Mouse (Mus musculus) 416B (cell line): ENCODE data around the gene Emcn.

ENCODE experiments used
- DNase-seq: peaks from one replicate; pipeline ENCODE4 v3.0.0; 2011; ENCODE audit warnings: low read depth

Gene Emcn

GRCm38 (mm10) chr3:137340938-137341337 lies at the start of gene Emcn:
Gene Emcn (plus strand): TSS chr3:137341067.
- DNase-seq: no peak

- peak; percentile 84 for DNase-seq
Measured at GRCm38 (mm10) chr3:137293174-137293591, 47.7 kb upstream of the Emcn start.

- no peak for DNase-seq
Measured at GRCm38 (mm10) chr3:137298230-137298629, 42.6 kb upstream of the Emcn start.

- peak; percentile 13 for DNase-seq
Measured at GRCm38 (mm10) chr3:137300210-137300609, 40.7 kb upstream of the Emcn start.

- DNase-seq: peak; percentile 41
Measured at GRCm38 (mm10) chr3:137301195-137301594, 39.7 kb upstream of the Emcn start.

- DNase-seq: no peak
Measured at GRCm38 (mm10) chr3:137302804-137303203, 38.1 kb upstream of the Emcn start.

- no peak for DNase-seq
Measured at GRCm38 (mm10) chr3:137309959-137310358, 30.9 kb upstream of the Emcn start.

- no peak for DNase-seq
Measured at GRCm38 (mm10) chr3:137312540-137312939, 28.3 kb upstream of the Emcn start.

- no peak for DNase-seq
Measured at GRCm38 (mm10) chr3:137313775-137314362, 27.0 kb upstream of the Emcn start.

GRCm38 (mm10) chr3:137318371-137318770 lies 22.5 kb upstream of the Emcn start:
- no peak for DNase-seq

GRCm38 (mm10) chr3:137319950-137320349 lies 20.9 kb upstream of the Emcn start:
- peak; percentile 80 for DNase-seq

GRCm38 (mm10) chr3:137322304-137322703 lies 18.6 kb upstream of the Emcn start:
- no peak for DNase-seq

GRCm38 (mm10) chr3:137329898-137330297 lies 11.0 kb upstream of the Emcn start:
- DNase-seq: no peak

- no peak for DNase-seq
Measured at GRCm38 (mm10) chr3:137330950-137331349, 9.9 kb upstream of the Emcn start.

- DNase-seq: no peak
Measured at GRCm38 (mm10) chr3:137332531-137332930, 8.3 kb upstream of the Emcn start.

GRCm38 (mm10) chr3:137335957-137336356 lies 4.9 kb upstream of the Emcn start:
- no peak for DNase-seq

- no peak for DNase-seq
Measured at GRCm38 (mm10) chr3:137343446-137343845, 2.6 kb downstream of the Emcn start.

GRCm38 (mm10) chr3:137351882-137352281 lies 11.0 kb downstream of the Emcn start:
- no peak for DNase-seq

- no peak for DNase-seq
Measured at GRCm38 (mm10) chr3:137356697-137357096, 15.8 kb downstream of the Emcn start.

- no peak for DNase-seq
Measured at GRCm38 (mm10) chr3:137367123-137367825, 26.4 kb downstream of the Emcn start.

GRCm38 (mm10) chr3:137367826-137368325 lies 27.0 kb downstream of the Emcn start:
- no peak for DNase-seq

GRCm38 (mm10) chr3:137372854-137373253 lies 32.0 kb downstream of the Emcn start:
- no peak for DNase-seq

GRCm38 (mm10) chr3:137382311-137382710 lies 41.4 kb downstream of the Emcn start:
- DNase-seq: no peak

- no peak for DNase-seq
Measured at GRCm38 (mm10) chr3:137395588-137395987, 54.7 kb downstream of the Emcn start.
